Mouse (Mus musculus): ENCODE results near the gene Slc8a1. TPM values are rescaled to one million over a fixed set of nuclear protein-coding genes. Genes with fewer than 3 reads are reported as not detected.

The Slc8a1 gene
- polyA plus RNA-seq, 1 experiment from 2014 or later: 84.6 TPM

DNA sequence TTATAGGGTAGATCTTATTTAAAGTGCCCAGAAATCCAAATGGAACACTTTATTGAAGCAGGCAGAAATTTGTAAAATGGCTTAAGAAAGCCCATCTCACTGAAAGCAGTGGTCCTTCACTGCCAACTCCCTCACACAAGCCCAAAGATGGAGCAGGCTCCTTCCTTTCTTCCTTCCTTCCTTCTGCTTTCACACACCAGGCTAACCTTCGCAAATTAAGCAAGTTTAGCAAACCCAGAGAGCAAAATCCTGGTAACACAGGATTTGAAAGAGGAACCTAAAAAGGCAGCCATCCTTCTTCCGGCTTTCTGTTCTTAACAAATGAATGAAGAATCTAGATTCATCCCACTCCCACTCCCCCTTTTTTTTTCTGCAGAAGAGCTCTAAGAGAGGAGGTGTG is 70.2 kb downstream of the Slc8a1 start:
- Histone ChIP-seq H3K27me3 (ENCODE audit: control insufficient read depth, insufficient read depth, low read length) (0 out of 2 replicates have a peak, but pooled peaks cover 2% of the 10 kb centered on the region), H3K4me3 (ENCODE audit: low read length) (peak overlapping the region; percentile 18; the same call in 1 of the 2 replicates), H3K9me3 (replicated peaks; ENCODE audit: control insufficient read depth, low read length) (no peaks in the 10 kb centered on the region), H3K9ac (ENCODE audit: low read length) (peak overlapping the region; percentile 49; the same call in 1 of the 2 replicates), H3K36me3 (ENCODE audit: control insufficient read depth, insufficient read depth) (0 out of 2 replicates have a peak, but pooled peaks cover 4% of the 10 kb centered on the region), H3K4me1 (ENCODE audit: control insufficient read depth, insufficient read depth, low read length) (peaks cover 54% of the 10 kb centered on the region), H3K4me2 (ENCODE audit: low read depth, low read length) (peak overlapping the region; percentile 98), H3K27ac (ENCODE audit: low read length) (peak overlapping the region; percentile 61)
- no peak for ATAC-seq (replicated peaks; ENCODE audit: extremely low read depth, insufficient read depth, low FRiP score)
- WGBS: 50% methylated on average over 2 of the region's 2 CpGs

DNA sequence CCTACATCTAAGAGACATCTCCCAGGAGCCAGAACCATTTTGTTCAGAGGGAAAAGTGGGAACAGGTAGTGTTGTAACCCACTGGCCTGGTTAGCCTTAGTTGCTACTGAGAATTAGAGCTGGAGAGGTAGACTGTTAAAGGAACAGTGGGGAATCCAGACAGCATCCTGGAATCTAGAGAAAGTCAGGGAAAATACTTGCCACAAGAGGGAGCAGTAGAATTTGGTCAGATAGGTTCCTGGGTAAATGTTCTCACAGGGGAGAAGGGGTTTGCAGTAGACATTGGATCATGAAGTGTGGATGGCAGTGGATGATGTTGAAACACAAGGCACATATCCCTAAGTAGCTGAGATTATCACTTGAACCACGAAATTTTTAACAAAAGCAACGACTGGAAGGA is 71.6 kb downstream of the Slc8a1 start:
- Histone ChIP-seq H3K4me1 (ENCODE audit: control insufficient read depth, insufficient read depth, low read length) (peaks cover 45% of the 10 kb centered on the region), H3K27ac (ENCODE audit: low read length) (peak overlapping the region; percentile 60; the same call in 1 of the 2 replicates), H3K27me3 (ENCODE audit: control insufficient read depth, insufficient read depth, low read length) (no peaks in the 10 kb centered on the region), H3K4me2 (ENCODE audit: low read depth, low read length) (no peak overlapping the region), H3K9me3 (replicated peaks; ENCODE audit: control insufficient read depth, low read length) (no peaks in the 10 kb centered on the region), H3K9ac (ENCODE audit: low read length) (no peak overlapping the region), H3K4me3 (ENCODE audit: low read length) (no peak overlapping the region), H3K36me3 (ENCODE audit: control insufficient read depth, insufficient read depth) (0 out of 2 replicates have a peak, but pooled peaks cover 4% of the 10 kb centered on the region)
- no peak for ATAC-seq (replicated peaks; ENCODE audit: extremely low read depth, insufficient read depth, low FRiP score)
- WGBS: 33% methylated on average over 2 of the region's 2 CpGs

DNA sequence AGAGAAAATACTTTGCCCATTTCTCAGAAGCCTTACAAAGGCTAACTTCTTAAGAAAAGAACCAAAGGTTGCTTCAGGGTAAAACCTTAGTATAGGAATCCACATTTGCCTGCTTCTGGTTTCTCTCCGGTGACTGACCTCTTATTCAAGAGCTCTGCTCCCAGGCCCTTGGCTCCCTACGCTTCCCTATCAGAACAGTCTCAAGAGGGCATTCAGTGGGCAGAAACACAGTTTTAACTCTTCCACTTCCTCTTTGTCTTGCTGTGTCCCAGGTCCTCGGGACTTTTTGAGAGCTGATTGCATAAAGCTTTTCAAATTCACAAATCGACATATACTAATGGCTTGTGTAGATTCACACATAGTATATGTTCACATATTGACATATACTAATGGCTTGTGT is 73.3 kb downstream of the Slc8a1 start:
- Histone ChIP-seq H3K27me3 (ENCODE audit: control insufficient read depth, insufficient read depth, low read length) (no peaks in the 10 kb centered on the region), H3K27ac (ENCODE audit: low read length) (no peak overlapping the region), H3K4me3 (ENCODE audit: low read length) (no peak overlapping the region), H3K9ac (ENCODE audit: low read length) (no peak overlapping the region), H3K4me2 (ENCODE audit: low read depth, low read length) (peak overlapping the region; percentile 23; the same call in 1 of the 2 replicates), H3K4me1 (ENCODE audit: control insufficient read depth, insufficient read depth, low read length) (peaks cover 38% of the 10 kb centered on the region), H3K36me3 (ENCODE audit: control insufficient read depth, insufficient read depth) (0 out of 2 replicates have a peak, but pooled peaks cover 4% of the 10 kb centered on the region), H3K9me3 (replicated peaks; ENCODE audit: control insufficient read depth, low read length) (no peaks in the 10 kb centered on the region)
- no peak for ATAC-seq (replicated peaks; ENCODE audit: extremely low read depth, insufficient read depth, low FRiP score)
- 53% methylated on average over 4 of the region's 4 CpGs for WGBS

DNA sequence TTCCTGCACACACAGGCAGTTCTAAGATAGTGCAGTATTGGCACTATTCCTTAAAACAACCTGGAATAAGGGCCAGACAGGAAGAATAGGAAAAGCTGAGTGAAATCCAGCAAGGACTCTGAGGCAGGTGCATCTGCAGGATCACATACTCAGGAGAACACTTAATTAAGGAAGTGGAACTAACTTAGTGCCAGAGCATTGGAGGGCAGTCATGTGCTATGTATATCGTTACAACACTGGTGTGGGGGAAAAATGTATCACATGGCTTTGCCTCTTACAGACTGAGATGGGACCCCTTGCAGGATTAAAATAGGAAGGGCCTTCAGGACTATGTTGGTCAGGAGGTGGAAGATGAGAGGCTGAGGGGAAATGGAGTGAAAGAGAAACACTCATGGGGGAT is 80.3 kb downstream of the Slc8a1 start:
- 42% methylated on average over 1 of the region's 1 CpGs for WGBS
- ATAC-seq (replicated peaks; ENCODE audit: extremely low read depth, insufficient read depth, low FRiP score): 0 out of 2 replicates have a peak, but pooled peaks have one; percentile 41

DNA sequence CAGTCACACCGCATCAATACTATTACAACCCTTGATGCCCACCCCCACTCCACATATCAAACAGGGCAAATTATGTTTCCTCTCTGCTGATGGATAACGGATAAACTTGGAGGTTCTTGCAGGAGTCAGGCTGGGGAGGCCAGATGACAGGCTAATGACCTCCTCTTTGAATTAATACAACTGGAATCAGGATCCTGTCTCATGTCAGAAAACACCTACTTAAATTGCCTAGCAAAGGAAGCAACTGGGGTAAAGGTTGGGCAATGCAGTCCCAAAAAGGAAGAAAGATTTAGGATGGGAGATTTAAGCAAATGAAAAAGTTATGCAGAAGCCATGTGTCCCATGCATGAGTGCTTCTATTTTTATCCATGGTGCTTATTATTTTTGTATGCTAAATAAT is 83.6 kb downstream of the Slc8a1 start:
- WGBS: 63% methylated on average over 2 of the region's 2 CpGs
- no peak for ATAC-seq (replicated peaks; ENCODE audit: extremely low read depth, insufficient read depth, low FRiP score)
- H3K9me3 ChIP-seq (replicated peaks; ENCODE audit: control insufficient read depth, low read length): no peaks in the 10 kb centered on the region
- no peak overlapping the region for H3K4me2 ChIP-seq (ENCODE audit: low read depth, low read length)
- H3K36me3 ChIP-seq (ENCODE audit: control insufficient read depth, insufficient read depth): peaks cover 2% of the 10 kb centered on the region; the same call in 1 of the 2 replicates
- no peaks in the 10 kb centered on the region for H3K27me3 ChIP-seq (ENCODE audit: control insufficient read depth, insufficient read depth, low read length)
- H3K4me1 ChIP-seq (ENCODE audit: control insufficient read depth, insufficient read depth, low read length): peaks cover 38% of the 10 kb centered on the region
- no peak overlapping the region for H3K27ac ChIP-seq (ENCODE audit: low read length)
- H3K4me3 ChIP-seq (ENCODE audit: low read length): no peak overlapping the region
- H3K9ac ChIP-seq (ENCODE audit: low read length): no peak overlapping the region

More for the DNA sequence above, 80.3 kb downstream of the Slc8a1 start:
- H3K9me3 ChIP-seq (replicated peaks; ENCODE audit: control insufficient read depth, low read length): no peaks in the 10 kb centered on the region
- no peak overlapping the region for H3K27ac ChIP-seq (ENCODE audit: low read length)
- H3K4me1 ChIP-seq (ENCODE audit: control insufficient read depth, insufficient read depth, low read length): peaks cover 26% of the 10 kb centered on the region
- no peak overlapping the region for H3K4me2 ChIP-seq (ENCODE audit: low read depth, low read length)
- no peaks in the 10 kb centered on the region for H3K27me3 ChIP-seq (ENCODE audit: control insufficient read depth, insufficient read depth, low read length)
- peaks cover 2% of the 10 kb centered on the region; the same call in 1 of the 2 replicates for H3K36me3 ChIP-seq (ENCODE audit: control insufficient read depth, insufficient read depth)
- H3K9ac ChIP-seq (ENCODE audit: low read length): no peak overlapping the region
- H3K4me3 ChIP-seq (ENCODE audit: low read length): no peak overlapping the region

DNA sequence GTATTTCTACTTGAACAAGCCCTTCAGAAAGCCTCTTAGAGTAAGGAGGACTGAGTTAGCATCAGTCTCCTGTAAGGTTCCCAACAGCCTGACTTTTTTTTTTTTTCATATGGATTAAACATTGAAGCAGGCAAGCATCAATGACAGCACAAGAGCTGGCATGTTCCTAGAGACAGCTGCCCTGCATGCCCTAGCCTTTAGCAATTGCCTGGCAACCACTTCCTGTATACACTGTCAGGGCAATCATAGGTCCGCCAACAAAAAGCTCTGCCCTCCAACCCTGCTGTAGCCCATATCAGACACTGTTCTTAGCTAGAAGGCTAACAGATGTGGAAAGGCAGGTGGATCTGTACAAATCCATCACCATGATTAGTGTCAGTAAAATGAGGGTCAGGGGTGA is 85.2 kb downstream of the Slc8a1 start:
- H3K4me1 ChIP-seq (ENCODE audit: control insufficient read depth, insufficient read depth, low read length): peaks cover 34% of the 10 kb centered on the region
- WGBS: 40% methylated on average over 1 of the region's 1 CpGs
- no peak for ATAC-seq (replicated peaks; ENCODE audit: extremely low read depth, insufficient read depth, low FRiP score)

DNA sequence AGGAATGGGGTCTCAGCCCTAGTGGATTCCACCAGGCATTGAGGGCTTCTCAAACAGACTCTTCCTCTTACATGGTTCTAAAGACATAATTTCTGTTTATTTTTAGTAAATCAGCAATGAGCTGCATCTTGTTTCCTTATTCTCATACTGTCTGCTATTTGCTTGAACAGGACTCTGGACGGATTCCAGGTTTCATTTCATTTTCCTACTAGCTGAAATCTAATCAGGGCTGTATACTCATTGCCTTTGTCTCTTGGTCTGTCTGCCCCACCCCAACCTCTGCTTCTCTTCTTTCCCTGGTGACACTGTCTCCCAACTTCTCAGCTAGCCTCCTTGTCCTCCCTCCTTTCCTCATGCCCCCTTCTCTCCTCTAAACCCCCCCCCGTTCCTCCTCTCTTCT is 101.4 kb downstream of the Slc8a1 start:
- ATAC-seq (replicated peaks; ENCODE audit: extremely low read depth, insufficient read depth, low FRiP score): no peak
- Histone ChIP-seq H3K4me1 (ENCODE audit: control insufficient read depth, insufficient read depth, low read length) (peaks cover 25% of the 10 kb centered on the region), H3K36me3 (ENCODE audit: control insufficient read depth, insufficient read depth) (peaks cover 9% of the 10 kb centered on the region; the same call in 1 of the 2 replicates), H3K4me3 (ENCODE audit: low read length) (no peak overlapping the region), H3K9me3 (replicated peaks; ENCODE audit: control insufficient read depth, low read length) (no peaks in the 10 kb centered on the region), H3K27ac (ENCODE audit: low read length) (no peak overlapping the region), H3K27me3 (ENCODE audit: control insufficient read depth, insufficient read depth, low read length) (no peaks in the 10 kb centered on the region), H3K4me2 (ENCODE audit: low read depth, low read length) (no peak overlapping the region), H3K9ac (ENCODE audit: low read length) (no peak overlapping the region)
- WGBS: 49% methylated on average over 2 of the region's 2 CpGs

More for the DNA sequence above, 85.2 kb downstream of the Slc8a1 start:
- Histone ChIP-seq H3K9ac (ENCODE audit: low read length) (no peak overlapping the region), H3K9me3 (replicated peaks; ENCODE audit: control insufficient read depth, low read length) (no peaks in the 10 kb centered on the region), H3K36me3 (ENCODE audit: control insufficient read depth, insufficient read depth) (peaks cover 14% of the 10 kb centered on the region), H3K27ac (ENCODE audit: low read length) (no peak overlapping the region), H3K27me3 (ENCODE audit: control insufficient read depth, insufficient read depth, low read length) (no peaks in the 10 kb centered on the region), H3K4me2 (ENCODE audit: low read depth, low read length) (no peak overlapping the region), H3K4me3 (ENCODE audit: low read length) (no peak overlapping the region)

DNA sequence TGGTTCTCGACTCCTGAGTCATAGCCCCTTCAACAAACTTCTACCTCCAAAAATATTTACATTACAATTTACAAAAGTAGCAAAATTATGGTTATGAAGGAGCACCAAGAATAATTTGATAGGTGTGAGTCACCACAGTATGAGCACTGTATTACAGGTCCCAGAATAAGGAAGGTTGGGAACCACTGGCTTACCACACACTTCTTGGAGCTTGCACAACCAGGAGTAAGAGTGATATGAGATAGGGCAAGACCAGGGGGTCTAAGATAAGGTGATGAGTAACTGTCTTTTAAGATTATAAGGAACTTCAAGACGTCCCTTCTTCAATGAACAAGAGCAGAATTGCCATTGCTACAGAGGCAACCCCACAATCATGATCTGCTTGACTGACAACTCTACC is 107.7 kb downstream of the Slc8a1 start:
- H3K4me1 ChIP-seq (ENCODE audit: control insufficient read depth, insufficient read depth, low read length): 0 out of 2 replicates have a peak, but pooled peaks cover 2% of the 10 kb centered on the region
- H3K27ac ChIP-seq (ENCODE audit: low read length): no peak overlapping the region
- no peak overlapping the region for H3K4me2 ChIP-seq (ENCODE audit: low read depth, low read length)
- H3K36me3 ChIP-seq (ENCODE audit: control insufficient read depth, insufficient read depth): no peaks in the 10 kb centered on the region
- H3K9me3 ChIP-seq (replicated peaks; ENCODE audit: control insufficient read depth, low read length): no peaks in the 10 kb centered on the region
- H3K4me3 ChIP-seq (ENCODE audit: low read length): no peak overlapping the region
- no peaks in the 10 kb centered on the region for H3K27me3 ChIP-seq (ENCODE audit: control insufficient read depth, insufficient read depth, low read length)
- whole genome bisulfite sequencing: 56% methylated on average over 2 of the region's 2 CpGs
- no peak overlapping the region for H3K9ac ChIP-seq (ENCODE audit: low read length)
- no peak for ATAC-seq (replicated peaks; ENCODE audit: extremely low read depth, insufficient read depth, low FRiP score)

DNA sequence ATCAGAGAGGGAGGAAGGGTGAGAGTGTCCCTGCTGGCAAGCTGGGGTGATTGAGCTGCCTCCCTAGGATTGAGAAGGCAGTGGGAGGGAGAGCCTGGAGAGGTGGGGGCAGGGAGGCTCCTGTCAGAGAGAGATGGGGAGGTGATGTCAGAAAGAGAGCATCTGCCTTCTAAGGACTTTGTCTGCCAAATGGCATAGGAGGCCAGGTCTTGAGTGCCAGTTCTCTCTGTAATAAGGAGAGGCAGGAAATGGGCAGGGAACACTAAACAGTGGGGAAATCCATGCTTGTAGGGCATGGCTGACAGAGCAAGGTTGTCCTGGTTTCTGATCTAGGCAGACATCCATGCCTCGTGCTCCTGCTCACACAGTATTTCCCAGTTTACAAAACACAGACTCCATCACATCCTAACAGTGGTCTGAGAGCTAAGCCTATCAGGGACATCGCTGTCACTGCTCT is 117.0 kb downstream of the Slc8a1 start:
- 45% methylated on average over 2 of the region's 2 CpGs for WGBS
- Histone ChIP-seq H3K9ac (ENCODE audit: low read length) (no peak overlapping the region), H3K4me1 (ENCODE audit: control insufficient read depth, insufficient read depth, low read length) (peaks cover 23% of the 10 kb centered on the region), H3K27ac (ENCODE audit: low read length) (no peak overlapping the region), H3K9me3 (replicated peaks; ENCODE audit: control insufficient read depth, low read length) (peaks cover 5% of the 10 kb centered on the region; the same call in 1 of the 2 replicates), H3K36me3 (ENCODE audit: control insufficient read depth, insufficient read depth) (peaks cover 5% of the 10 kb centered on the region), H3K4me3 (ENCODE audit: low read length) (no peak overlapping the region), H3K4me2 (ENCODE audit: low read depth, low read length) (no peak overlapping the region), H3K27me3 (ENCODE audit: control insufficient read depth, insufficient read depth, low read length) (no peaks in the 10 kb centered on the region)
- 0 out of 2 replicates have a peak, but pooled peaks have one; percentile 35 for ATAC-seq (replicated peaks; ENCODE audit: extremely low read depth, insufficient read depth, low FRiP score)

All from heart, embryonic 16.5 days (tissue).